Mouse (Mus musculus): ENCODE results near the gene Tmem274.
"Not testable (repeated sequence)": the region's sequence is repeated elsewhere in the genome, so short reads cannot be mapped to it uniquely, and the experiment has no call there.

Gene Tmem274

DNA sequence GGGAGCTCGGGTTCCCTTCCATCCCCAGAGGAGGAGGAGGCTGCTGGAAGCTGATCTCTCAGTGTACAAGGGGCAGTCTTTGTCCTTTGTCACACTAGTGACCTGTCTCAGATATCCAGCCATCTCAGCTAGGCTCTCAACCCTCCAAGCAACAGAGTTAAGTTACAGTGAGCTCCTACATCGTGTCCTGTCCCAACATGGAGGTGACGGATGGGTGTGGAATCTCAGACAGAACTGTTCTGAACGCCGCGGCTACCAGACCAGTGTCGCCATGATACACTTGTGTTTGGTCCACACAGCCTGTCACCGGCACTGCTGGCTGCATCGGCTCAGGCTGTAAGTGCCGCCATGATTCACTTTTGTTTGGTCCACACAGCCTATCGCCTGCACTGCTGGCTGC lies at the start of gene Tmem274:
Gene Tmem274 (plus strand): TSS at position 301 of the 400 bp plus-strand sequence.
- DNase-seq (ENCODE audit: low spot score in 2 of 2) = no peak

DNA sequence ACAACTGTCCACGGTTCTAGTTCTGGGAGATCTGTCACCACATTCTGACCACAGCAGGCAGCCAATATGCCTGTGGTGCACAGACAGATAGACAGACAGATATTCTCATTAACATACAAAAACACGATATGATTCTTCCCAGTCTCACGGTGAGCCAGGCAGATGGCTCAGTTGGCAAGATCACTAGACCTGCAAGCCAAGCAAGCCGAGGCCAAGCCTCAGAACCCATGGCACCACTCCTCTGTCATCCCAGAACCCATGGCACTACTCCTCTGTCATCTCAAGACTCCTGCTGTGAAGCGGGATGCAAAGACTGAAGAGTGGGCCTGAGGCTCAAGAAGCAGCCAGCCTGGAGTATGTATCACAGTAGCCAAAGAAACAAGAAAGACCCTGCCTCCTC lies 47.6 kb upstream of the Tmem274 start:
- peak in 1 of 2 experiments; percentile 24 for DNase-seq (ENCODE audit: low spot score in 2 of 2)

DNA sequence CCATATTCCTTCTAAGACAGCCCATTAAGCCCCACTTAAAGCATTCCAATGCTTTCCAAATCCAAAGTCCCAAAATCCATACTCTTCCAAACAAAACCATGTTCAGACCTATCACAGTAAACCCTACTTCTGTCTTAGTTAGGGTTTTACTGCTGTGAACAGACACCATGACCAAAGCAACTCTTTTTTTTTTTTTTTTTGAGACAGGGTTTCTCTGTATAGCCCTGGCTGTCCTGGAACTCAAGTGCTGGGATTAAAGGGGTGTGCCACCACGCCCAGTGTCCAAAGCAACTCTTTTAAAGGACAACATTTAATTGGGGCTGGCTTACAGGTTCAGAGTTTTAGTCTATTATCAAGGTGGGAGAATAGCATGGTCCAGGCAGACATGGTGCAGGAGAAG lies 45.3 kb upstream of the Tmem274 start:
- not testable (repeated sequence) for DNase-seq (ENCODE audit: low spot score in 2 of 2)

DNA sequence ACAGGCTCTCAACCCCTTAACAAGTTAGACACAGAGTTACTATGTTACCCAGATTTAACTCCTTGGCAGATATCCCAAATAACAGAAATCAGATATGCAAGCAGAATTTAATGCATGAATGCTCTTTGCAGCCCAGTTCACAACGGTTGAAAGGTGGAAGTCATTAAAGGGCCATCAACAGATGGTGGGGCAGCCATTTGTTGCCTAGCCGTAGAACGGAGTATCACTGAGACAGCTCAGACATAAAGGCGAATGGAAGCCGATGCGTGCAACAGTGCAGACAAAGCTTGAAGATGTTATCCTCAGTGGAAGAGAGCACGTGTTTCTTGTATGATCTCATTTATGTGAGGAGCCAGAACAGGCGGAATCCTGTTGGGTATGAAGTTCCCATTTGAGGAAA lies 36.6 kb upstream of the Tmem274 start:
- no peak for DNase-seq (ENCODE audit: low spot score in 2 of 2)

DNA sequence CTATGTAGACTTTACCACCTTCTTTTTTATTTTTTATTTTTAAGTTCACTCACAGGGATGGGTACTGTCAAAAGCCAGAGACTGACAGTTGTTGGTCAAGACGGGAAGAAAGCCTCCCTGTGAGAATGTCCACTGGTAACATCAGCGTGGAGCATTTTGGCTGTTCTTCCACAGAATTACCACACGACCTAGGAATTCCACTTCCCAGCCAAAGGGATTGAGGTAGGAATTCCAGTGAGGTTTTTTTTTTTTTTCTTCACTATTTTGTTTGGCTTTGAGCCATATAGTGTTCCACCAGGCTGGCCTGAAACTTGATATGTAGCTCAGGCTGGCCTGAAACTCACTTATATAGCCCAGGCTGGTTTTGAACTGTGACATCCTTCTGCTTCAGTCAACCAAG lies 34.7 kb upstream of the Tmem274 start:
- no peak for DNase-seq (ENCODE audit: low spot score in 2 of 2)

DNA sequence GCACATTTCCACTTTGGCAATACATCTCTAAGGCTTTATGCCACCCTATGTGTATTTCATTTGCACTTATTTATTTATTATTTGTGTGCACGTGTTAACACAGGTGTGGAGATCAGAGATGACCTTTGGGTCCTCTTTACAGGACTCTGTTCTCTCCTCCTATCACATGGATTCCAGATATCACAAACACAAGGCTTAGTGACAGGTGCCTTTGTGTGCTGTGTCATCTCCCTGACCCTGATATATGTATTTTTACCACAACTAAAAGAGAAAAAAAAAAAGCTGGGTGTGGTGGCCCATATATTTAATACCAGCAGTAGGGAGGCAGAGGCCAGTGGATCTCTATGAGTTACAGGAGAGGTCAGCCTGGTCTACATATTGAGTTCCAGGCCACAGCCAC lies 32.7 kb upstream of the Tmem274 start:
- DNase-seq (ENCODE audit: low spot score in 2 of 2) = no peak

DNA sequence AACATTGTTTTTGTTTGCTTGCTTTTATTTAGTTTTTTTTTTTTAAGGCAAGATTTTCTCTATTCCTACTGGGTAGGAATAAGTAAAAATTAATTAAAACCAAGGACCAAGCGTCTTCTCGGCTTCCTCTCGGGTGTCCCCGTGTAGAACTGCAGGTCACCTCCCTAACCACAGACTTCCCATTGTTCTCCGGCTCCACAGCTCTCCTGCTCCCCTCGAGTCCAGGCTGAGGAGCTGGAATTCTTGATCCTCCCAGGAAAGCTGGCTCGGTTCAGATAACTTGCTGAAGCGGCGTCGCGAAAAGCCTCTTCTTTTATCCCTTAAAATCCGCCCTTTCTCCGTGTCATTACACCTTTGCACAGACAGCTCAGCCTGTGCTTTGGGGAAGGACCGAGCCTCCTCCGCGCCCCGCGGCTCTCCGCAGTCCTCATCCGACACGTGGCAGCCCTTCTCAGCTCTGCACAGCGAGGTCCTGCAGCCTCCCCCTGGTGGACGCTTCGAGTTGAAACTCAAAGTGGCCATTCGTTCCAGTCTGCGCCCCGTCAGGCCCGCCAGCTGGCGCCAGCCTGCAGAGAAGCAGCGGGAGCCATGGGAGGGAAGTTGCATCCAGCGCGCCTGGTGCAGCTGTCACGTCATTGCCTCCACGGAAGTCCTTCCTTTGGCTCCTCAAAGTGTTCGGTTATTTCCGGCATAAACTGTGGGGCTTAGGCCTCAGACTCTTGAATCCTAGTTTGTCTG lies 32.0 kb upstream of the Tmem274 start:
- peak; percentile 82 to 90 for DNase-seq (ENCODE audit: low spot score in 2 of 2)

DNA sequence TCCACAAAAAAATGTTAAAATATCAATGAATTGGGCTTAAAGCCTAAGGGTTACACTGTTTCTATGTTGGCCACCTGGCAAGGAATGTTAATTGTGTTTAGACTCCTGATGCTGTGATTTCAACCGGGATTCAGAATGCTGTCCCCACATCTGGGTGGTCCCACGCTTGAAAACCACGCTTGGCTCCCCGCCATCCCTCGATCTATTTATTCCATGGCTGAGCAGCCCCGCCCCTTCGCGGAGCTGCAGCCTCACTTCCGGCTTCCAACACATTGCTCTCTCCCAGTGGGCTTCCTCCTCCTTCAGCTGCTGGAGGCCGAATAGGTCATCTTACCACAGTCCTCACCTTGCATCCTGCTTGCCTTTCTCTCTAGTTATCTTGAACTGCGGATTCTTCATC lies 31.3 kb upstream of the Tmem274 start:
- peak; percentile 35 to 68 for DNase-seq (ENCODE audit: low spot score in 2 of 2)

DNA sequence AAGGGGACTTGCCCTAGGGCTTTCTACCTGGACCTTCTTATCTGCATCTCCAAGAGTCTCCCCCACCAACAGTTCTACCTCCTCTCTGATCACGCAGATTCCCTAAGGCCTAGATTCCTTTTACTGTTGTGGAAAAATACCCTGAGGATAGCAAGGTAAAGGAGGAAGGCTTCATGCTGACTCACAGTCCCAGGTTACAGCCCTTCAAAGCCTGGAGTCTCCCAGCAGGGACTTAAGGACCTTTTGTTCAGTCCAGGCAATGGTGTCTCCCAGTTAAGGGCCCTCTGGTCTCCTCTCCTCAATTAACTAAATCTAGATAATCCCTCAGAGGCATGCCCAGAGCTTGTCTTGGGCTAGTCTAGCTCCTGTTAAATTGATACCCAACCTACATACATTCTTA lies 30.9 kb upstream of the Tmem274 start:
- no peak for DNase-seq (ENCODE audit: low spot score in 2 of 2)

DNA sequence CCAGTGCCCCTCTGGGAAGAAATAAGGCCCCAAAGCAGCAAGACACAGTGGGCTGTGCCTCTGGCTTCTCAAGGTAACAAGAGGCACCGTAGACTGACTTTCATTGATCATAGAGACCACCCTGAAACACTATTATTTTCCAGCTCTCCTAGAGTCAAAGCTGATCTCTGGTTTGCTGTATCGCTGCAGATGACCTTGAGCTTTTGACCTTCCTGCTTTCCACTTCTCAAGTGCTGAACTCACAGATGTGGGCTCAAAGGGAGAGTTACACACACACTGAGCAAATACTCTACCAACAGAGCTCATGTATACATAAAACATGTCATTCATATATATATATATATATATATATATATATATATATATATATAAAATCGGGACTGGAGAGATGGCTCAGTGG lies 26.5 kb upstream of the Tmem274 start:
- no peak for DNase-seq (ENCODE audit: low spot score in 2 of 2)

DNA sequence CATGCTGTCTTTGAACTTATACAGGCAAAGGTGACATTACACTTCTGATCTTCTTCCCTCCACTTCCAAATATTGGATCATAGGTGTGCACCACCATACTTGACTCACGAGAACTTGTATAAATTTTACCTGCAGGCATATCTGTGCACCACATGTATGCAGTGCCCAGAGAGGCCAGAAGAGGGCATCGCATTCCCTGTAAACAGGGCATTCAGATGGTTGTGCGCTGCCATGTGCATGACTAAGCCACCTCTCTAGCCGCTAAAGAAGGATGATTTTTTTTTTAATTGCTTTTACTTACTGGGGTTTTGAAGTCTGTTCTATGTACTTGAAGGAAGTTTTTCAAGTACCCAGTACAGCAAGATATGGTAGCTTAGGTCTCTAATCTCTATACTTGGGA lies 23.5 kb upstream of the Tmem274 start:
- peak in 1 of 2 experiments; percentile 46 for DNase-seq (ENCODE audit: low spot score in 2 of 2)

DNA sequence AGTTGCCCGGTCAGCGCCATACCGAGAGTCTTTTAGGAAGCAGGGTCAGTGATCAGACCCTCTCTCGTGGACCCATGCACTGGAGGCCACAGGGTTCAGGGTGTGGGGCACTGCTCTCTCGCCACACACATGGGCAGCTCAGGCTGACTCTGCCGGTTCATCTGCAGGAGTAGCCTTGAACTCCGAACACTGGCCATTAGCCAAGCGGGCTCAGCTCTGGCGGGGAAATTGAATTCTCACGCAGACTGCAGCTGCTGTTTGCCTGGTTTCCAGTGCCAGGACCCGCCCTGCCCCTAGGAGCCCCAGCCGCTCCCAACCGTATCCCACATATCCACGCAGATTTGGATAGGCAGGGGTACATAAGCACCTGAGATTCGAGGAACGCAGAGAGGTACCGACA lies 22.9 kb upstream of the Tmem274 start:
- DNase-seq (ENCODE audit: low spot score in 2 of 2) = peak in 1 of 2 experiments; percentile 16

DNA sequence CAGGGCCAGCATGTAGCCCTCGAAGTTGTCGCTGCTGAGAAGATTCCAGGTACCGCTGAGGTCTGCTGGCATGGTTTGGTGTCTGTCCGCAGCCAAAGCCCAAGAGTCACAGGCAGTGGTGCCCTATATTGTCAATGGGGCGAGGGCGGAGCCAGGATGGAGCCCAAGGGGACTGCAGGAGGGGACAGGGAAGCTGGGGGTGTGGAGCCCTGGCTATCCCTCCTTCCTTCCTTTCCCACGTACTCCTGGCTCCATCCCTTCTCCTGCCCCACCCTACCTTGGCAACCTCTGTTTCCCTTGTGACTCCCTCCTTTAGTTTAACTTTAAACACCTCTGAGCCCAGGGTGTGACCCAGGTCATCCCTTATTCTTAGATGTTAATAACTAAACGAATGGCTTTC lies 22.3 kb upstream of the Tmem274 start, which contains the start of gene Rbp7:
Gene Rbp7 (minus strand): TSS at position 100 of the 400 bp plus-strand sequence.
- no peak for DNase-seq (ENCODE audit: low spot score in 2 of 2)

DNA sequence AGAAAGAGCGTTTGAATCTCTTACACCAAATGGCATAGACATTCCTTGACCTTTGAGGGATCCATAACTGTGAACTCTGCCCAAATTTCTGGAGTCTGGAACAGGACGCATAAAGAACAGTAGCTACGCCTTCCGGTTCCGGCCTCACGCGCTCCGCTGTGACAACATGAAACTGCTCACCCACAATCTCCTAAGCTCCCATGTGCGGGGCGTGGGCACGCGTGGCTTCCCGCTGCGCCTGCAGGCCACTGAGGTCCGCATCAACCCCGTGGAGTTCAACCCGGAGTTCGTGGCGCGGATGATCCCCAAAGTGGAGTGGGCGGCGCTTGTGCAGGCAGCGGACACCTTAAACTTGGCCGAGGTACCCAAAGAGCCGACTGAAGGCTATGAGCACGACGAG lies 20.0 kb upstream of the Tmem274 start:
- DNase-seq (ENCODE audit: low spot score in 2 of 2) = not testable (repeated sequence)

DNA sequence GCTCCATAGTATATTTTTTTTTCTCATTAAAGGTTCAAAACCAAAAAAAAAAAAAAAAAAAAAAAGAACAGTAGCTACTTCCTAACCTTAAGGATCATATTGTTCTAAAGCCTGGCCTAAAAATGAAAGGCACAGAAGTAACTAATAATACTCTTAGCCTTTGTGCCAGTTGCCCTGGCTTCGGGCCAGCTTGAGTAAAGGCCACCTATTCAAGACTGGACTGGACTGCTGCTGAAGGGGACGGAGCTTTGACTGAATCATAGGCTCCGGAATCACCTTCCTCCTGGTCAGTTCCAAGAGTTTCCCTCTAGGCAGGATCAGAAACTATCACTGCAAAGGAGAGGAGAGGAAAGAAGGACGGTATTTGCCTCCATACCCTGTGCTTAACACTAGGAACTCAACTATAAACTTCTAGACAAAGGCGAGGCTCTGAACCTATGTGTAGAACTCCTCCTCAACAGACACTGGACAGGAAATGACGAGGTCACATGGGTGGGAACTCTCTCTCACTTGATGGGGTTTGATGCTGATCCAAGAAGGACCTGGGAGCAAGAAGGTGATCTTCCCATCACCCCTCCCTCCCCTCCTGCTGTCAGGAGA lies 19.2 kb upstream of the Tmem274 start:
- DNase-seq (ENCODE audit: low spot score in 2 of 2) = no peak

DNA sequence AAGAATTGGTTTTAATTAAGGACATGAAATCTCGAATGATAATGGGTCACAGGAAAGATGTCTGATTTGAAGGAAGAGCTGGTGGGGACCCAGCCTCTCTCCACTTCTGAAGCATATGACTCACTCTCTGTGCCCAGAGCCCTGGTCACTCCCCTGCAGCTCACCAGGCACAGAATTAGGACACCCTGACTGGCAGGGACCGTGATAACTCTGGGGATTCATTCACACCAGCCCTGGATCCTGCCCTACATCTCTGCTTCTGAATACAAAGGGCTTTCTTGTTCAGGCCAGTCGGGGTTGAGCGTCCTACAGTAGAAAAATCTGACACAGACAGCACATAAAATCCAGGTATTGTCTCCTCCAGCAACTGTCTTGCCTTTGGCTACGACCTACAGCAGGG lies 18.7 kb upstream of the Tmem274 start:
- no peak for DNase-seq (ENCODE audit: low spot score in 2 of 2)

DNA sequence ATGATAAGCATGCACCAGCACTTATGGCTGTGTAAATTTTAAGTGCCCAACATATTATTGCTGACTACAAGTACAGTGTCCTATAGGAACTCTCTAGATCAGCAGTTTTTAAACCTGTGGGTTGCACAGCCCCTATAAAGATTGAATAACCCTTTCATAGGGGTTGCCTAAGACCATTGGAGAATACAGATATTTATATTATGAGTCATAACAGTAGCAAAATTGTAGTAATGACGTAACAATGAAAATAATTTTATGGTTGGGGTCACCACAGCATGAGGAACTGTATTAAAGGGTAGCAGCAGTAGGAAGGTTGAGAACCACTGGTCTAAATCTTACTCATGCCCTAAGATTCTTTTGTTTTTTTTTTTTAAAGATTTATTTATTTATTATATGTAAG lies 17.8 kb upstream of the Tmem274 start:
- no peak for DNase-seq (ENCODE audit: low spot score in 2 of 2)

DNA sequence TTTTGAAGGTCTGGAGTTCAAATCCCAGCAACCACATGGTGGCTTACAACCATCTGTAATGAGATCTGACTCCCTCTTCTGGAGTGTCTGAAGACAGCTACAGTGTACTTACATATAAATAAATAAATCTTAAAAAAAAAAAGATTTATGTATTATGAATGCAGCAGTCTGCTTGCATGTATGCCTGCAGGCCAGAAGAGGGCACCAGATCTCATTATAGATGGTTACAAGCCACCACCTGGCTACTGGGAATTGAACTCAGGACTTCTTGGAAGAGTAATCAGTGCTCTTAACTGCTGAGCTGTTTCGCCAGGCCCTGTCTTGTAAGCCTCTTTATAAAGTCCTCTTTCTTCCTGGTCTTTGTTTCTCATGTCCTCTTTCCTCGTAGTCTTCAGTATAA lies 16.7 kb upstream of the Tmem274 start:
- DNase-seq (ENCODE audit: low spot score in 2 of 2) = not testable (repeated sequence)

DNA sequence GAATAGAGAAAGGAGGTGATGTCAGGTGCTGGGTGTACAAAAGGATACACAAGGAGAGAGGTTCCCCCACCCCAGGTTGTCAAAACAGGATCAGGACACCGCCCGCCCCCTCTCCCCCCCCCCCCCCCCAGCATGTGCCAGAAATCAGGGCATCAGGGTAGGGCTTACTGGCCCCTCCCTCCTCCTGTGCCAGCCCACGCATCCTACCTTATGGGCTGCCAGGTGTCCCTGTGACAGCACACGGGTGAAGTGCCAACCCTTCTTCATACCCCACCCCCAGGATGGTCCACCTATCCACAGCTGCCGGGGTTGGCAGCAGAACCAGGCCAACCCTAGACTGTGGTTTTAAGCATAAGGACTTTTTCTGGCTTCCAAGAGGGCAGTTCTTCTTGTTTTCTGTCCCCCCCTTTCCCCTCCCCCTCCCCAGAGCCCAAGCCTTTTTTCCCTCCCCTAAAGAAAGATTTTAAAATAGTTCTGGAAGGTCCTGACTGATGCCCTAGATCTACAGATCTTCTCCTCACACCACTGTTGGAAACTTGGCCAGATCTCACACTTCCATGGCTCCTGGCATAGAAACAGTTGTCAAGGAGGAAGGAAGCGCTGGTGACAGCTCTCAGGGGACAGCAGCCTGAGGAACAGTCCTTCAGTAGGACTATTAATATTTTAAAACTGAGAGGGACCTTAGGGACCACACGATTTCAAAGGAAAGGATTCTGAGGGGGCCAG lies 15.4 kb upstream of the Tmem274 start:
- DNase-seq (ENCODE audit: low spot score in 2 of 2) = no peak

DNA sequence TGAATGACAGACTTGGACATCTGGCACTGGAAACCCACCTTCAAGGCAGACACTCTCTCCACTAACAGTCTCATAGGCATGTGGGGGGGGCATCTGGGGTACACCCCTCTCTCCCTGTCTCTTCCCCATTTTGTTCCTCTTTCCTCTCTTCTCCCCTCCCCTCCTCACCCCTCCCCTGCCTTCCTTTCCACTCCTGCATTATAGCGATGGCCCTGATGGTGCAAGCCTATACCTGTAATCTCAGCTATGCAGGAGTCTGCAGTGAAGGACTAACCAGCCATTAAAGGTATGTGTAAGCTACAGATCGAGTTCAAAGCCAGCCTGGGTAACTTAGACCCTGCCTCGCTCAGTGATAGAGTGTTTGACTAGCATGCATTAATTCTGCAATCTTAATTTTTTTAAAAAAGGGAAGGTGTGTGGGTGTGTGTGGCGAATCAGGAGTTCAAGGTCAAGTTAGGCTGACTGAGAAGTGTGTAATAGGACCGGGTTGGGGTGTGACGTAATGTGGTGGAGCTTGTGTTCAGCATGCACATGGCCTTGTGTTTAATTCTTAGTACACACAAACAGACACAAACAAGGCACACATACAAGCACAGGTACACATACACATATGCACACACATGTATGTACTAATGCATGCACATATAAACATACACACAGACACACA lies 14.7 kb upstream of the Tmem274 start:
- no peak for DNase-seq (ENCODE audit: low spot score in 2 of 2)

DNA sequence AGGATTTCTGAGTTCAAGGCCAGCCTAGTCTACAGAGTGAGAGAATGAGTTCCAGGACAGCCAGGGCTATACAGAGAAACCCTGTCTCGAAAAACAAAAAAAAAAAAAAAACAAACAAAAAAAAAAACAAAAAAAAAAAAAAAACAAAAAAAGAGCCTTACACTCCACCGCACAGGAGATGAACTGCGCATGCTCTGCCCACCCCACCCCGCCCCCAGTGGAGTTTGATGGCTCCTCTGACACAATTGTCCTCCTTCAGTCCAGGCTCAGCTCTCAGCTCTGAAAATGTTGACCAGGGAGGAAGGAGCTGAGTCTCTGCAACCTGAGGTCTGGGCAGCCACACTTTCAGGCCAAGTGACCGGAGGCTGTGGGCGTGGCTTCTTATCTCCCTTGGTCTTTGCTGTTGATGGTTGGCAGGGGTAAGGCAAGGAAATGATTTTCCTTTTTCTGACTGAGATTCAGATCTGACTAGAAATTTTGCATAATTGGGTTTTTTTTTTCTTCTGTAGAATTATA lies 13.7 kb upstream of the Tmem274 start:
- DNase-seq (ENCODE audit: low spot score in 2 of 2) = no peak

DNA sequence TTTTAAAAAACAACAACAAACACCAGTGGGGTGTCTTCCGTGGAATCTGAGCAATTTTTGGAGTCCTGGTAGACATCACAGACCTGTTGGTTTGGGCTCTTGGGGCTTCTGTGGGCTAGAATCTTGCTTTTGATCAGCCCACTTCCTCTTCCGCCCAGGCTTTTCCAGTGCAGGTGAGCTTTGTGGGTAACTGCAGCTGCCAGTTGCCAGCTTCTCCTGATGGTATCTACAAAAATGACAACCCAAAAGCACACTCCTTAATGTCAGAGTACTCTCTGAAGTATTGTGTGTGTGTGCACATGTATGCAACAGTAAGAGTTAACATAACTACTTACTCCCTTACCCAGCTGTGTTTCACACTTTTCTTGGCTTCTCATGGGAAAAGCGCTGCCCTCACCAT lies 7.6 kb upstream of the Tmem274 start:
- no peak for DNase-seq (ENCODE audit: low spot score in 2 of 2)

All from cerebellum, postnatal 4 days (tissue).